Mouse (Mus musculus) hindbrain, embryonic 15.5 days (tissue): ENCODE results near the gene Chaf1b. TPM values are rescaled to one million over a fixed set of nuclear protein-coding genes. Genes with fewer than 3 reads are reported as not detected.

ENCODE experiments used
- ATAC-seq: fragments of 200-750 bp; cut with Nextera tagmentation; 2 replicates; pipeline ENCODE4 v1.8.0; 2017; ENCODE audit warnings: low read depth, moderate number of reproducible peaks, moderate TSS enrichment; ENCODE audit not compliant: low FRiP score
- H3K27ac ChIP-seq: fragments of 300-500 bp; sonication (generic); replicated peaks from 2 replicates; pipeline ENCODE4 v1.5.1; 2015; ENCODE audit warnings: mild to moderate bottlenecking, inconsistent platforms
- H3K27me3 ChIP-seq: fragments of 300-500 bp; sonication (generic); 2 replicates; pipeline ENCODE4 v1.6.1; 2015; ENCODE audit warnings: control low read depth, inconsistent platforms
- H3K36me3 ChIP-seq: fragments of 300-500 bp; sonication (generic); 2 replicates; pipeline ENCODE4 v1.6.1; 2015; ENCODE audit warnings: control low read depth, inconsistent platforms
- H3K4me1 ChIP-seq: fragments of 300-500 bp; sonication (generic); replicated peaks from 2 replicates; pipeline ENCODE4 v1.6.1; 2015; ENCODE audit warnings: control low read depth, inconsistent platforms
- H3K4me2 ChIP-seq: fragments of 300-500 bp; sonication (generic); 2 replicates; pipeline ENCODE4 v1.6.1; 2015; ENCODE audit warnings: moderate library complexity, mild to moderate bottlenecking, inconsistent platforms
- H3K4me3 ChIP-seq: fragments of 300-500 bp; sonication (generic); 2 replicates; pipeline ENCODE4 v1.5.1; 2015; ENCODE audit warnings: mild to moderate bottlenecking, inconsistent platforms
- H3K9ac ChIP-seq: fragments of 300-500 bp; sonication (generic); 2 replicates; pipeline ENCODE4 v1.6.1; 2015; ENCODE audit warnings: inconsistent platforms
- H3K9me3 ChIP-seq: fragments of 300-500 bp; sonication (generic); 2 replicates; pipeline ENCODE4 v1.6.1; 2016; ENCODE audit warnings: control low read depth, inconsistent platforms
- WGBS: fragments of 180-500 bp; shearing (Covaris S2); methylation state at CpG from one replicate; pipeline ENCODE4 v1.1.7; 2015; 5-methylcytosine and 5-hydroxymethylcytosine counted together
- polyA plus RNA-seq: library from polyadenylated mRNA; unstranded; fragments of >200 nt; fragmentation: Nextera tagmentation; extraction: Ambion mirVana; gene quantifications from 2 replicates; pipeline ENCODE4 v1.2.1, GENCODE M21; 2015

Chaf1b gene
- polyA plus RNA-seq, 1 experiment from 2014 or later, result 19.9 TPM

DNA sequence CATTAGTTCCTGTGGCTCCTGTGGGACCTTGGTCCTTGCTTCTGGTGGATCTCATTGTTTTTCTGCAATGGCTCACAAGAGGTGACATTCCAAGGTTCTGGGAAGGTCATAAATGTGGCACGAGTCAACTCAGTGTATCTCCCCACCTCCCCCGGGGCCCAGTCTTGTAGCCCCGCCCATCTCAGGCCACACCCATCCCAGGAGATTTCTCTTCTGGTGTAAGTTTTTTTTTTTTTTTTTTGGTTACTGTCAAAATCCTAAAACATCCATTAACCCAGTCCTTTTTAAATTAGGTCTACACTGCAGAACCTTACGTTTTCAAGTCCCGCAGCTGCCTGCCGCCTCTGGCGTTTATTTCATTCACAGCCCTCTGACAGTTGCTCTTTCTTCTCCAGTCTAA is 51.3 kb downstream of the Chaf1b start:
- Histone ChIP-seq H3K9me3 (no peaks in the 10 kb centered on the region), H3K27ac (no peak overlapping the region)
- ATAC-seq, result no peak

DNA sequence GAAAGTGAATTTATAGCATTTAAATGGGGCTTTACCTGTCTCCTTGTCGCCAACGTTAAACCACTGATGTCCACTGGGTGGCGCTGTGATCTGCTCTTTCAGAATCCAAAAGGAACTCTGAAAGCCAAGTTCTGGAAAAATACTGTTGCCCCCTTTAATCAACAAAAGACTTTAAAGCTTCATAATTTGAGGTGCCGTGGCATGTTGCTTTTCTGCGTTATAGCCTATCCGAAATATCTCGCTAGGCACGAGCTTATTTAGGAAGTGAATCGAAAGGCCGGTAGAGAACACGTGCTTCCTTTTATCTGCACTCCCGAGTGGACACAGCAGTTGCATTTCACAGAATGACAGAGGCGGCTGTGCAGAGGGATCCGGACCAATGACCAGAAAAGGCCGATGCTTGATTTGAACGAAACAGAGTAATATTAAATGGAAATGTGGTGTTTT is 54.7 kb downstream of the Chaf1b start:
- Histone ChIP-seq H3K4me2 (peak overlapping the region; percentile 56), H3K36me3 (no peaks in the 10 kb centered on the region), H3K27ac (no peak overlapping the region), H3K9me3 (no peaks in the 10 kb centered on the region), H3K27me3 (peaks cover 27% of the 10 kb centered on the region), H3K9ac (no peak overlapping the region), H3K4me1 (peaks cover 5% of the 10 kb centered on the region; the same call in 1 of the 2 replicates), H3K4me3 (peak overlapping the region; percentile 27)
- 15% methylated on average over 16 of the region's 16 CpGs for WGBS
- ATAC-seq, result no peak

More for the DNA sequence above, 51.3 kb downstream of the Chaf1b start:
- Histone ChIP-seq H3K9ac (no peak overlapping the region), H3K27me3 (peaks cover 27% of the 10 kb centered on the region), H3K4me2 (no peak overlapping the region), H3K4me1 (peaks cover 5% of the 10 kb centered on the region; the same call in 1 of the 2 replicates), H3K36me3 (no peaks in the 10 kb centered on the region), H3K4me3 (no peak overlapping the region)
- WGBS, result 18% methylated on average over 7 of the region's 7 CpGs

DNA sequence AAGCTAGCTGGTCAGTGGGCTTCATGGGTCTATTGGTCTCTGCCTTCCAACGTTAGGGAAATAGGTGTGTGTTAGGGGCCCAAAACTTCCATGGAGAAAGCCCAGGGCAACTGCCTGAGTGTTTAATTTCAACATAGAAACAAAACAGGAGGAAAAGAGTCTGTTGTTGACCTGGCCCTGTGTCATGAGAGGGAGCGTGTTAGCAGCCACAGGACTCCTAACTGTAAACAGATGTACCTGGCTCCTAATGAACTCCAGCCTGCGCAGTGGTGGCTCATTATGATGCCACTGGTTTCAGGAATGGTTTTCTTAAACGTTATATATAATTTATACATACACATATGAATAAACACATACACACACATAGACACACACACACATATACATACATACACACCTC is 56.3 kb downstream of the Chaf1b start:
- Histone ChIP-seq H3K4me1 (peaks cover 5% of the 10 kb centered on the region; the same call in 1 of the 2 replicates), H3K27ac (no peak overlapping the region), H3K27me3 (peaks cover 17% of the 10 kb centered on the region), H3K4me3 (no peak overlapping the region), H3K9me3 (no peaks in the 10 kb centered on the region), H3K36me3 (no peaks in the 10 kb centered on the region), H3K4me2 (no peak overlapping the region), H3K9ac (no peak overlapping the region)
- WGBS, result 88% methylated on average over 4 of the region's 4 CpGs
- no peak for ATAC-seq

DNA sequence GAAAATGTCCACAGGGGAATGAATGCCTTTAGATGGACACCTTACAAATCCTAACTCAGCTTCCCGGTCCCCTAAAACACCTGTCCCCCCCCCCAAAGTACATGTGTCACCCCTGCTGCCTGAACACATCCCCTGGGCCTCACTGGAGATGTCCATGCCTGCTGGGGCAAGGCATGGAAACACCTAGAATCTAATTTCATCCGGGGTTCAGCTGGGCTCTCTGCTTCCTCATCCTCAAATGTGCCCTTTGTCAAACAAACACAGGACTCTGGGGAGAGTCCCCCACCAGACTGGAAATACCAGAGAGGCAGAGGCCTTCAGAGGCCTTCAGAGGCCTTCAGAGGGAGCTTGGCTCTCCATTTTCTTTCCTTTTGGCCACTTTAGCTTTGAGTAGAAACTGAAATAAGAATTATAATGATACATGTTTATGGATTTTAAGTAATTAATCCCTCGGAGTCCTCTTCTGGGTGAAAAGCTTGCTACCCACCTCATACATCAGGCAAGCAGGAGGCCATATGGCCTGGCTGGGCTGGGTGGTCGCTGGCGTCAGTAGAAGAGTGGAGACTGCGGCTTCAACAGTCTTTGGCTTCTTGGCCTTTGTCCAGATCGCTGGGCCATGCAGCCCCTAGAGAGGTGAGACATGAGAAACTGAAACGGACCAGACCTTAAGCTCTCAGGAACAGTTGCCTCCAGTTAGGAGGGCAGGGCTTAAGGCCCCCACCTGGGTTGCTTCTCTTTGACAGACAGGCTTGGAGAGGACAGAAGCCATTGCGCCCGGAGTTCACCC is 58.3 kb downstream of the Chaf1b start:
- peaks cover 5% of the 10 kb centered on the region; the same call in 1 of the 2 replicates for H3K4me1 ChIP-seq
- WGBS, result 66% methylated on average over 10 of the region's 10 CpGs
- no peaks in the 10 kb centered on the region for H3K36me3 ChIP-seq
- no peaks in the 10 kb centered on the region for H3K27me3 ChIP-seq
- no peak overlapping the region for H3K9ac ChIP-seq
- no peak for ATAC-seq
- no peak overlapping the region for H3K4me3 ChIP-seq
- H3K9me3 ChIP-seq, result no peaks in the 10 kb centered on the region
- no peak overlapping the region for H3K4me2 ChIP-seq
- no peak overlapping the region for H3K27ac ChIP-seq

DNA sequence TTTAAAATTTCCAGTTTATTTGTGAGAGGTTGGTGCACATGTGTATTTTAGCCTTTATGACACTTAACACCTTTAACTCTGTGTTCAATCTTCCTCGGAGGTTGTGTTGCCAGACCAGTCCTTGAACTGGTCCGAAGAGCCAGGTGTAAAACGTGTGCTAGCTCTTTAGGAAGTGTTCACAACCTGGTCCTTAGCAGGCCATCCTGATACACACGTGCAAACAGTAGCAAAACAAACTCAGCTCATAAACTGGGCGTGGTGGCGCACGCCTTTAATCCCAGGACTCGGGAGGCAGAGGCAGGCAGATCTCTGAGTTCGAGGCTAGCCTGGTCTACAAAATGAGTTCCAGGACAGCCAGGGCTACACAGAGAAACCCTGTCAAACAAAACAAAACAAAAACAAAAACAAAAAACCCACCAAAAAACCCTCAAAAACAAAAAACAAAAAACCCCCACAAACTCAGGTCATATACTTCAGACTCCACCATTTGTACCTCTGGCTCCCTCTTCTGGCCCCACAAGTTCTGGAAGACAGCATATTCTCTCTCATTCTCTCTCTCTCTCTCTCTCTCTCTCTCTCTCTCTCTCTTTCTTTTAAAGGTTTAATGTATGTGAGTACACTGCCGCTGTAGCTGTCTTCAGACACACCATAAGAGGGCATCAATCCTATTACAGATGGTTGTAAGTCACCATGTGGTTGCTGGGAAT is 59.2 kb downstream of the Chaf1b start:
- 94% methylated on average over 10 of the region's 10 CpGs for WGBS
- Histone ChIP-seq H3K27ac (no peak overlapping the region), H3K4me1 (peaks cover 5% of the 10 kb centered on the region; the same call in 1 of the 2 replicates), H3K4me2 (no peak overlapping the region), H3K36me3 (no peaks in the 10 kb centered on the region), H3K27me3 (no peaks in the 10 kb centered on the region), H3K4me3 (no peak overlapping the region), H3K9me3 (no peaks in the 10 kb centered on the region), H3K9ac (no peak overlapping the region)
- ATAC-seq, result no peak

DNA sequence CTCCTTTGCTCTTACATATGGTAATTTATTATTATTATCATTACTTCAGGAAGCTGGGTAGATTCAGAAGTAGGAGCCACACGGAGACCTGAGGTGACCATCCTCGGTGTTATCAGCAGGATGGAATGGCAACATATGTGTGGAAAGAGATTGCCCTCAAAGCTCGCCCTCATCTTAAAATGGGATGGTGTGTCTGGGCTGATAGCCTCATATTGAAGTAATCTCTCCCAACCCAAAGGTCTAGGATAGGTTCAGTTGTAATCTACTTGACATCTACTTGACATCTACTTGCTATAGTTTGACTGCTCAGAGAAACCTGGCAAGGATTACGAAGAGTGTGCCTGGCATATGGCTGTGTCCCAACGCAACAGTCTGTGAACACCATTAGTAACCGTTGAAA is 60.6 kb downstream of the Chaf1b start:
- H3K27ac ChIP-seq, result no peak overlapping the region

DNA sequence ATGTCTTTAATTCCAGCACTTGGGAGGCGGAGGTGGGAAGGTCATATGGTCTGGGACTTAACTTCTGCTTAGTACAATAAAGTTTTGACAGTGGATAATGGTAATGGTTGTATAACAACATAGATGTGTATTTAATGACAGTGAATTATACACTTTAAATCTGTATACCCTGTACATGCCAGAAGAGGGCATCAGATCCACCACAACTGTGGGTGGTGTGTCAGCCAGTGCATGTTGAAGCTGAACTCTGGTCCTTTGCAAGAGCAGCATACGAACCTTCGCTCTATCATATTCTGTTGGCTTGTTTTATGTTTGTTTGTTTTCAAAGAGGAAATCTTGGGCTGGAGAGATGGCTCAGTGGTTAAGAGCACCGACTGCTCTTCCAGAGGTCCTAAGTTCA is 63.7 kb downstream of the Chaf1b start:
- ATAC-seq, result no peak
- no peaks in the 10 kb centered on the region for H3K4me1 ChIP-seq
- H3K27ac ChIP-seq, result no peak overlapping the region
- H3K27me3 ChIP-seq, result no peaks in the 10 kb centered on the region
- H3K9ac ChIP-seq, result no peak overlapping the region
- no peak overlapping the region for H3K4me3 ChIP-seq
- 89% methylated on average over 4 of the region's 4 CpGs for WGBS
- H3K9me3 ChIP-seq, result no peaks in the 10 kb centered on the region
- H3K36me3 ChIP-seq, result no peaks in the 10 kb centered on the region
- H3K4me2 ChIP-seq, result no peak overlapping the region

More for the DNA sequence above, 60.6 kb downstream of the Chaf1b start:
- Histone ChIP-seq H3K36me3 (no peaks in the 10 kb centered on the region), H3K9me3 (no peaks in the 10 kb centered on the region), H3K4me1 (no peaks in the 10 kb centered on the region), H3K4me3 (no peak overlapping the region), H3K9ac (no peak overlapping the region), H3K27me3 (no peaks in the 10 kb centered on the region), H3K4me2 (no peak overlapping the region)
- WGBS, result 80% methylated on average over 6 of the region's 6 CpGs
- ATAC-seq, result no peak

Other genes with a start within 250 kb of the Chaf1b start
- gene Cbr3, start 200.7 kb upstream of the Chaf1b start, polyA plus RNA-seq, result 2.2 TPM in 2 replicates
- 38.2 and 40.1 TPM in 2 replicates for gene Dop1b, start 172.0 kb upstream of the Chaf1b start, polyA plus RNA-seq
- 29.4 and 29.9 TPM in 2 replicates for gene Morc3, start 51.8 kb upstream of the Chaf1b start, polyA plus RNA-seq
- gene Cldn14, start 124.9 kb downstream of the Chaf1b start, polyA plus RNA-seq, result not detected in 2 replicates
- gene Sim2, start 201.0 kb downstream of the Chaf1b start, polyA plus RNA-seq, result 0.06 TPM in 1 of 2 replicates, not detected in the other